Mouse (Mus musculus) cerebellum, adult 2 months (tissue): Measurements from ENCODE around the gene Acap3.

Experiments used
- CTCF ChIP-seq: fragments of 200-500 bp; IDR thresholded peaks from 2 replicates; pipeline ENCODE4 v1.5.1; 2011; ENCODE audit warnings: low read depth, mild to moderate bottlenecking, control low read depth, low read length, moderate library complexity, borderline replicate concordance; ENCODE audit not compliant: insufficient read depth
- POLR2A ChIP-seq: fragments of 200-500 bp; IDR thresholded peaks from 2 replicates; pipeline ENCODE4 v1.6.1; 2011; ENCODE audit warnings: low read length, control low read depth, borderline replicate concordance; ENCODE audit not compliant: insufficient read depth

DNA sequence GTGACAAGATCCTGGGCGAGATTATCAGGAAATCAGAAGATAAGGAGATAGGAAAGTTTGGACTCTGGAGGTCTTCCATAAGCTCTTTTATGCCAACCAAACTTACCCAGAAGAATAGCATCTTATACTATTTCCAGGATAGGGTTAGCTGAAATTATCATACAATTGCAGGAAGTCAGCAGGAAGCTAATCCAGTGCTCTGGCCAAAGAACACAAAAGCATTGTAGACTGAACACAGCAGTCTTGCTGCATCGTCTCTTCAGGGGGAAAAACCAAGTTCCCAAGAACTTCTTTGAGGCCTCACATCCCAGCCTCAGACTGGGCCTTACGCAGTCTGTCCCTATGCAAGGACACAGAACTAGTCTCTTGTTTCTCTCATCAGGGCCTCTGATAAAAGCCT, 8.0 kb upstream of the Acap3 start:
- TF ChIP-seq POLR2A (no peak), CTCF (no peak)
